Mouse (Mus musculus) CD8-positive naive resting alpha-beta T cell, adult 2 months (primary cell): ENCODE measurements around the gene Slc35b2.
A peak's percentile ranks its signal among the peaks of the same experiment; 100 is the strongest.

Experiments
- DNase-seq, 2 experiments: peaks; one replicate each; pipeline ENCODE4 v3.0.0; 2022; ENCODE audit warnings: low read depth in 2 of 2, low spot score in 2 of 2

Slc35b2 gene

DNA sequence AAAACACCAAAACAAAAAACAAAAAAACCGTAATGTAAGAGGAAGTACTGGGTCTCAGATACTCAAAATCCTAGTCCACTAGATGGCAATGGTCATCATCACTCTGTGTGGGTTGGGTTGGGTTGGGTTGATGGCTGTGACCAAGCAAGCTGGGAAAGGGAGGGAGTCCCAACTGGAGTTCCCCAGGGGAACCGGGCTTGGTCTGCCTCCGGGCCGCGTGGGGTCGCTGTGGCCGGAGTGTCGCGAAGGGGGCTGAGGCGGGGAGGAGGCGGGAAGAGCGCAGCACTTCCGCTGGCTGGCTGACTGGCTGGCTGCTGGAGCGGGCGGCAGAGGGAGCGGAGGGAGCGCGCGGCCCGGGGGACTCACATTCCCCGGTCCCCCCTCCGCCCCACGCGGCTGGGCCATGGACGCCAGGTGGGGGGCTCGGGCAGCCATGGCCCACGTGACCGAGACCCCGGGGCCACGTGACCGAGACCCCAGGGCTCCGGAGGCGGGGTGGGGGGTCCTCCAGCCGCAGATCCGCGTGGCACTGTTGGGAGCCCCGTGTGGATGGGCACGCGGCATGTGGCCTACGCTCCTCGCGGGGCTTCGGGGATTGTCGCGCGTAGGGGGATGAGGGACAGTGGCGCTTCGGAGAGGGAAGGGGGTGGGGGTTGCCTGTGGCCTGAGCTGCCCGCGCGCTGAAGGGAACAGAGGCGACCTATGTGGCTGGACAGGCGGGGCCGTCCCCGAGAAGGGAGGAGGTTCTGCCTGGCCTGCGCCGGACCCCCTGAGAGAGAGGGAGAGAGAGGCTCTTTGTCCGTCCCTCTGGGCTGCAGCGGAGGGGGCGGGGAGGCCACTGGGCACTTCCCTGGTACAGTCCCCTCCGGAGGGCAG, at the start of gene Slc35b2:
Gene Slc35b2 (plus strand): TSS at position 220 of the 876 bp plus-strand sequence.
- DNase-seq, result peak; percentile 82 to 84

DNA sequence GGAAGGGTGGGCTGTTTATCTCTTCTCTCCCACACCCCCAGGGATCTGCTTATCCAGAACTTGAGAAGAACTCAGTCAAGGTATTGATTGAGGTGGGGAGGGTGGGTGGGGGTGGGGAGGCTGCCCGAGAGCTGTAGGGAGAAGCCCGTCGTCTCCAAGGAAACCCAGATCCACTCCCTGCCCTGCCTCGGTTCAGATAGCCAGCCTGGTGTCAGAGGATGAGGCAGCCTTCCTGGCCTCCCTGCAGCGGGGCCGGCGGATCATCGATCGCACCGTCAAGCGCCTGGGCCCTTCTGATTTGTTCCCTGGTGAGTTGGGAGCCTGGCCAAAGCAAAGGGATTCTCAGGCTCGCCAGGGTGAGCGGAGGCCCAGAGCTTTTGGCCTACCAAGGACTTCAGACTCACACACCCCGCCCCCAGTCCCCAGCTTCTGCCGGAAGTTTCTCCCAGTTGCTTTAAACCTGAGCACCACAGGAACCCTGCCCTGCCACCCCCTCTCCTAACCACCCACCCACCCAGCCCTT, 48.4 kb upstream of the Slc35b2 start:
- DNase-seq, result no peak

DNA sequence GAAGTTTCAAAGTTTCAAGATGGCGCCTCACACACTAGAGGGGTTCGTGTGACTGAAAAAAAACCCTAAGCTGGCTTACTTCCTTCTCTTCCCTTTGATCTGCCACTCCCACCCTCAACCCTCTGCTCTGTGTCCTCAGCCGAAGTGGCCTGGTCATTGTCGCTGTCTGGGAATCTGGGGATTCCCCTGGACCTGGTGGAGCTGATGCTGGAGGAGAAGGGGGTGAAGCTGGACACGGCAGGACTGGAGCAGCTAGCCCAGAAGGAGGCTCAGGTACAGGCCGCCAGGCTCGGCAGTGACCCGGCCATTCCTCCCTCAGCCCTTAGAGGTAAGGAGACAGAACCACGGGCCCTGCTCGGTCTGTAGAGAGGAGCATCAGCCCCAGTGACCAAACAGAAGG, 47.9 kb upstream of the Slc35b2 start:
- no peak for DNase-seq

GRCm38 (mm10) chr17:45516488-45516887, 47.2 kb upstream of the Slc35b2 start:
- DNase-seq, result peak; percentile 68 to 72

DNA sequence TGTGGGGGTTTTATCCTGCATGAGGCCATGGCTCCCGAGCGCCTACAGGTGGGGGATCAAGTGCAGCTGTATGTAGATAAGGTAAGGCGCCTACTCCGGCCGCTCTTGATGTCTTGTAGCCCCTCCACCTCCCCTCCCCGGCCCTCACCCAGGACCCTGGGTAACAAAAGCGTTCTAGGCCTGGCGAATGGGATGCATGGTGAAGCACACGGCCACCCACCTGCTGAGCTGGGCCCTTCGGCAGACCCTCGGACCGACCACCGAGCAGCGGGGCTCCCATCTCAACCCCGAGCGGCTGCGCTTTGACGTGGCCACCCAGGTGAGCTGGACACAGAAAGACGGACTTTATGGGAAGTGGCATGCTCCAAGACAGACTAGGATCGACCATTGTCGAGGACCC, 46.5 kb upstream of the Slc35b2 start:
- DNase-seq, result no peak

GRCm38 (mm10) chr17:45517549-45518215, 46.0 kb upstream of the Slc35b2 start:
- no peak for DNase-seq

DNA sequence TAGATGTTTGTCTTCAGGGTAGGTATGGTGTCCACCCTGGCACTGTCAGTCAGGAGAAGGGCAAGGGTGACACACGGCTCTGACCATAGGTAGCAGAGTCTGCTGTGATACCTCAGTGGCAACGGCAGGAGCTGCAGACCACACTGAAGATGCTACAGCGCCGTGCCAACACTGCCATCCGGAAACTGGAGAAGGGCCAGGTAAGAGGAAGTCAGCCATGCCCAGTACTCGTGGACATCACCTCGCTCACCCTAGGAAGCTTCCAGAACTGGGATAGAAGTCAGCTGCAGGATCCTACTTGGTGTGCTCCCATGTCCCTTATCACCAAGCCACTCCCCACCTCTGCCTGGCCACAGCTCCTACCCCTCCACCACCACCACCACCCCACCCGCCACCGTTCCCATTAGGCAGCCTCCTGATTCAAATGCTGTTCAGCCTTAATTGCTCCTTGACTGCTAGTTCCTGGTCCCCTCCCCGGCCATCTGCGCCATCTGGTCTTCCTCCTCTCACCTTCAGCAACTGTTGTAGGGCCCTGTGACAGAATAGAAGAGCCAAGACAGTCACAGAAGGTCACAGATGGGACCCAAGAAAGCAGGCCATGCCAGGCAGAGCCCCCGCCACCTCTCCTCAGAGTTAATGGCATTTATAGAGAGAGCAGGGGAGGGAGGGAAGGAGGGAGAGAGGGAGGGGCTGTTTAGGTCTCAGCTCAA, 44.8 kb upstream of the Slc35b2 start:
- DNase-seq, result no peak

GRCm38 (mm10) chr17:45520136-45520535, 43.5 kb upstream of the Slc35b2 start:
- DNase-seq, result no peak

- DNase-seq, result no peak
These were observed 40.4 kb upstream of the Slc35b2 start, which contains the start of gene Tcte1 for GRCm38 (mm10) chr17:45523263-45523662. Gene Tcte1, plus strand, starts transcription at chr17:45523434.

GRCm38 (mm10) chr17:45524961-45525360, 38.7 kb upstream of the Slc35b2 start:
- no peak for DNase-seq

DNA sequence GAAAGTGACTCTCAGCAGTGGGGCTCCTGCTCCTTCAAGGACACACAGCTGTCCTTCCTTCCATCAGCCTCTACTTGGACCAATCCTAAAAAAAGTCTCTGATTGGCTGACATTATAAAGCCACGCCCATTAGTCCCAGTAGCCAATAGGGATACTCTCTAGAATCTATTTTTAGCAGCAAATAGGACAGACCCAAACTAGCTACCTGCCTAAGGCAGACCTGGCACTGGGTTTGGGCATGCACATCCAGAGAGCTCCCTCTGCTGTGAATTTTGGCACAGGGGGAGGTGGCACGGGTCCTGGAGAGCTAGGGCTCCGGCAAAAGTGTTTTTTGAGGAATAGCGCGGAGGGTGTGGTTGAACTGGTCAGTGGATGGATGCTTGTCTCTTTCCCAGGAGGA, 37.1 kb upstream of the Slc35b2 start:
- DNase-seq, result no peak

GRCm38 (mm10) chr17:45530346-45530782, 33.3 kb upstream of the Slc35b2 start:
- DNase-seq, result no peak

DNA sequence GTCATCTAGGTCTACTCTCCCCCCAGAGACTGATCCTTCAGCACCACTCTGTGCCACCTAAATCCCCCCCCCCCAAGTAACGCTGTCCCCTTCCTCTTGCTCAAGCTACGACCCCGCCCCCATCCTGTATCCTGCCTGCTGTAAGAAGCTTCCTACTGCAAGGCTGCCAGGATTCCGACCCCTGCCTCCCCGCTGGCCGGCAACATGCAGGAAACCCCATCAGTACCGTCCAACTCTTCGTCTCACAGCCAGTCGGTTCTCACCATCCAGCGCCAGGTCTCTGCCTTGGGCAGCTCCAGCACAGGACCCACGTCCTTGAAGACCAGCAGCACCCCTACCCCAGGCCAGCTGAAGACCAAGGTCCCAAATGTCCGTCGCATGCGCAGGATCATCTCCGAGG, 30.8 kb upstream of the Slc35b2 start:
- no peak for DNase-seq

- DNase-seq, result no peak
These were observed 27.4 kb upstream of the Slc35b2 start for GRCm38 (mm10) chr17:45536264-45536663.

GRCm38 (mm10) chr17:45538394-45538793, 25.3 kb upstream of the Slc35b2 start:
- no peak for DNase-seq

DNA sequence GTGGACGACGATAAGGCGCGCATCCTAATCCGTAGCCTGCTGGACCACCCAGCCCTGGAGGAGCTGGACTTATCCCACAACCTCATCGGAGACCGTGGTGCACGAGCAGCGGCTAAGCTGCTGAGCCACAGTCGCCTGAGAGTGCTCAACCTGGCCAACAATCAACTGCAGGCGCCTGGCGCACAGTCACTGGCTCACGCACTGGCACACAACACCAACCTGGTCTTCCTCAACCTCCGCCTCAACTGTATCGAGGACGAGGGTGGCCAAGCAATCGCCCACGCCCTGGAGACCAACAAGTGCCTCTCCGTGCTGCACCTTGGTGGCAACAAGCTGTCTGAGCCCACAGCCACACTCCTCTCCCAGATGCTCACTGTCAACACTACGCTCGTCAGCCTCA, 24.0 kb upstream of the Slc35b2 start:
- no peak for DNase-seq

DNA sequence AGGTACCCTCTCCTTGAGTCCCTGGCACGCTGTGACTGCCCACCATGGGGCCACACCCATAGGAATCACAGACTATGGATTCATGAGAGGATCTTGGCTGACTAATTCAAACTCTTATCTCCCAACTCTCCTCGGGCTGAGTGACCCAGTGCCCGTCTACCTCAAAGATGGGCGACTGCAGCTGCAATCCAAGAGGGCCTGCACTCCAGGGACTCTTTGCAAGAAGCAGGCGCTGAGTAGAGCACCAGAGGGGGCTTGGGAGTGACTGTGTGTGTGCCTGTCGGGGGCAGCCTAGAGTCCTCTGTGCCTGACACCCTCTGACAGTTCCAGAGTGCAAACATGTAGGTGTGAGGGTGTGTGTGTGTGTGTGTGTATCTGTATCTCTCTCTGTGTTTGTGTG, 21.5 kb upstream of the Slc35b2 start:
- no peak for DNase-seq

DNA sequence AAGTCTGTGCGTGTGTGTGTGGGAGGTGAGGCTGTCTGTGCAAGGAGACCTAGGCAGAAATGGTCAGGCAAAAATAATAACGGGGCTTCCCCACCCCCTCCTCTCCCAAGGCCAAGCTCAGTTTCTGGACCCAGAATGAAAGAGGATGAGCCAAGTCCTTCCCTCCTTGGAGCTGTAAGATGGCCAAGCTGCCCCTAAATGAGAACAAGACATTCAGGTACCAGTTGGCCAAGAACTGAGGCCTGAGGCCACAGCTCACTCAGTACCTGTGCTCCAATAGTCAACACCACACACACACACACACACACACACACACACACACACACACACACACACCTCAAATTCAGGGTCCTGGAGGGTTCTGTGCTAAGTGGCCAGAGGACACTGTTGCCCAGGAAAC, 21.0 kb upstream of the Slc35b2 start:
- DNase-seq, result no peak

- DNase-seq, result no peak
These were observed 20.6 kb upstream of the Slc35b2 start for GRCm38 (mm10) chr17:45543115-45543514.

DNA sequence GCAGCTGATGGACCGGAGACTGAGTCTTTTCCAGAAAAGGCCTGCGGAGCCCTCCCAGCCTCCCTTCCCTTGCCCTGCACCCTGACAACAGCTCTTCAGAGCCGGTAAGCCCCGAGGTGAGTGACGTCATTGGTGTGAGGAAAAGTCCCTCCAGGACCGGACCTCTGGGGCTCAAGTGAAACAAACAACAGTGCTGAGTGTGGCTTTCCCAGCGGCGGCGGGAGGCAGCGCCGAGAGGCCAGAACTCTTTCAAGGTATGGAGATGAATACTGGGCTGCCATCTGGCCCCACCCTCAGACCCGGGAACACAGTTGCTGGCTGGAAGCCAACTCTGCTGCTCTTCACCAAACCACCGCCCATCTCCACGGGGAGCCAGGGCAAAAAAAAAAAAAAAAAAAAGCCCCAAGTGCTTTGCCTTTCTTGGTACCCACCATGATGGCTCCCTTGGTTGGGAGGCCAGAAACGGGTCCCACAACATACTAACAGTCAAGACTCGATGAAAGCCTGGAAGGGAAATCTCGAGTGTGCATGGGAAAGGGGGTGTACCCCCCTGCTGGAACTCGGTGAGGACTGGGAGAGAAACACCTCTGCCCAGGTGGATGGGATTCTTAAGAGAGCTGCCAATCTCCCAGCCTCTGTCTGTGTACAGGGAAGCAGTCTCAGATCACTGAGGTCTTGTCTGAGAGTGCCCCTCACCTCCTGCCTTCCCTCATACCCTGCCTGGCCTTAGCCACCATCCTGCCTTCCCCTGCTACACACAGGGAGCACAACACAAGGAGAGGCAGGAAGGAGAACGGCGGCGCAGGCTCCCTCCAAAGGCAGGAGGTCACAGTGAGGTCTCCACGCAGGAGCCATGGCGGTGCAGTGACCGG, 19.4 kb upstream of the Slc35b2 start:
- DNase-seq, result no peak

GRCm38 (mm10) chr17:45544873-45545277, 18.8 kb upstream of the Slc35b2 start:
- no peak for DNase-seq
